Mouse (Mus musculus): ENCODE results near the gene Numbl.

GRCm38 (mm10) chr7:27227676-27228075 lies 30.6 kb upstream of the Numbl start:
- TF ChIP-seq CTCF (IDR thresholded peaks at IDR 0.05; ENCODE audit: low read depth, low read length) (no peak), GATA1 (IDR thresholded peaks at IDR 0.05; ENCODE audit: borderline replicate concordance, low read length) (no peak), POLR2AphosphoS5 (IDR thresholded peaks at IDR 0.05; ENCODE audit: insufficient replicate concordance, low read depth, low read length) (no peak), TAL1 (conservative IDR thresholded peaks at IDR 0.05; ENCODE audit: low read depth, low read length) (no peak), GATA2 (IDR thresholded peaks at IDR 0.05; ENCODE audit: borderline replicate concordance, low read depth, low read length) (no peak)

All from G1E (cell line).